Mouse (Mus musculus) frontal cortex, postnatal 25 days (tissue): ENCODE results near the gene Tmcc2.

Source experiments
- DNase-seq, 2 experiments: peaks; one replicate each; pipeline ENCODE4 v3.0.0; 2022; ENCODE audit warnings: low spot score in 2 of 2

Gene Tmcc2

GRCm38 (mm10) chr1:132341731-132342501, 49.2 kb downstream of the Tmcc2 start:
- no peak for DNase-seq

DNA sequence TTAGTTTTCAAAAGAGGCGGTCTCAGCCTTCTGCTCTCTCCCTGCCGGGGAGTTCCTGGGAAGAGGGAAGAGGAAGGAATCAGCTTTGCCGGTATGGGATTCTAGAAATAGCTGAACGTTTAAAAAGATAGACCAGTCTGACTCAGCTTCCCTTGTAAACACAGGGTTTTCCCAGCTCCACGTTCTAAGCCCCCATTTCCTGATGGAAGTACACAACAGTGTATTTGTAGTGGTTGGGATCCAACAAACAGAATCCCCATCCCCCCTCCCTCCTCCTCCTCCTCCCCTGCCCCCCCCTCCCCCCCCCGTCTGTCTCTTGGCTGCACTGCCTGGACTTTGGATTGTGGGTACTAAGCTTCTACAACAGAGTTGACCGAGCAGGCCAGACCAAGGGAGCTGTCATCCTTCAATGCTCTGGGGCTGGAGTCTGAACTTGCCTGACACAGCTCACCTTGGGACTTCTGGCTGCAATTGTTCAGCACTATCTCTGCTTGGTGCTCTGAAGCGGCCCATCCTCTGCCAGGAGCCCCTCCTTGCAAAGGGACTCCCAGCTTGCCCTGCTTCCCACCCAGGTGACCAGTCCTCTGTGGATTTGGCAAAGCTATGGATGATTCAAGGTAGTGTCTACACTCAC, 52.9 kb downstream of the Tmcc2 start:
- DNase-seq = no peak

DNA sequence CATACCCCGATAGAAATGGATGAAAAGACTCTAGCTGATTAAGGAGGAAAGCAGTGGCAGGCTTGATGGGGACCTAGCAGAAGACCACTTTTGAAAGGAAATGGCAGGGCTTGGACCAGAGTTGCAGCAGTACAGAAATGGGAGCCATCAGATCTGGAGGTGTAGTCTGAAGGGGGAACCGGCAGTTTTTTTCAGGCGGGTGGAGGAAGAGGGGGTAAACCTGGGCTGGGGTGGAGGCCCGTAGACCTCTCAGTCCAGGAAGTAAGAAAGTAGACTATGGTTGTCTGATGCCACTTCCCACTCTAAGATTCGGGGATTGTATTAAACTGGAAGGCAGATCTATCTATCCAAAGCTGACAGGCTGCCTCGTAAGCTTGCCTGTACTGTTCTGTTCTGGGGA, 54.2 kb downstream of the Tmcc2 start:
- no peak for DNase-seq

GRCm38 (mm10) chr1:132335378-132335965, 55.6 kb downstream of the Tmcc2 start:
- no peak for DNase-seq

- no peak for DNase-seq
Measured at GRCm38 (mm10) chr1:132334178-132334801, 56.8 kb downstream of the Tmcc2 start.

DNA sequence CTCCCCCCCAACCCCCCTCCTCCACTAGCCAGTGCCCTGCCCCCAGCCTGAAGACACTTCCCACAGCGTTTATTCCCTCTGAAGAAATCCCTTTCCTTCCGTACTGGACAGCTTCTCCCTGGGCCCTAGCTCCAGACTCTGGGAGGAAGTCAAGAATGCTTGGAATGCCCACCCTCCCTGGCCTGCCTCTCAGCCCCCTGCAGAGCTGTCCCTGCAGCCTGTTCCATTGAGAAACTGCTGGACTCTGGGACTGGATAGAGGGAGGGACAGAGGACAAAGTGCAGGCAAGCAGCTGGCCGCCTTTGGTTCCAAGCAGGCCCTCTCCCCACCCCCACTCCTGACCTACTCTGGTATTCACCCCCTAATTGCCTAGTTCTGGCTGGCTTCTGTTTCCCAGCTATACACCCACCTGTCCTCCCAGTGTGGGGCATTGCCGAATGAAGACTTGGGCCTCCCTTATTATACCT, 57.4 kb downstream of the Tmcc2 start:
- DNase-seq = no peak

DNA sequence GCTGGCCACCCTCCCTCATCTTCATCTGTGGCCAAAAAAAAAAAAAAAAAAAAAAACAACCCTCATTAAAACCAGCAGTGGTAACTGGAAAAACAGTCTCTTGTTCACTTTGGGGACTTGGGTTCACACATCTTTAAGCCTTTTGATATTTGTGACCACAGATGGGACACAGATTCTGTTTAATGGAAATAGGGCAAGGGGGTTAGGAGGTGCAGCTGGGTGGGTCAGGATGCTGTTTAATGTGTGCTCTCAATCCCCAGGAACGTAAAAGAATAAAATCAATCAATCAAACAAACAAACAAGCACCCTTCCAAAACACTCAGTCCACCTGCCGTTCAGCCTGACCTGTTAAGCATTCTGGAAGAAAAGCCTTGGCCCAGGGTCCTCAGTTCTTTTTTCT, 57.9 kb downstream of the Tmcc2 start:
- no peak for DNase-seq

GRCm38 (mm10) chr1:132331283-132331682, 59.8 kb downstream of the Tmcc2 start:
- DNase-seq = no peak

DNA sequence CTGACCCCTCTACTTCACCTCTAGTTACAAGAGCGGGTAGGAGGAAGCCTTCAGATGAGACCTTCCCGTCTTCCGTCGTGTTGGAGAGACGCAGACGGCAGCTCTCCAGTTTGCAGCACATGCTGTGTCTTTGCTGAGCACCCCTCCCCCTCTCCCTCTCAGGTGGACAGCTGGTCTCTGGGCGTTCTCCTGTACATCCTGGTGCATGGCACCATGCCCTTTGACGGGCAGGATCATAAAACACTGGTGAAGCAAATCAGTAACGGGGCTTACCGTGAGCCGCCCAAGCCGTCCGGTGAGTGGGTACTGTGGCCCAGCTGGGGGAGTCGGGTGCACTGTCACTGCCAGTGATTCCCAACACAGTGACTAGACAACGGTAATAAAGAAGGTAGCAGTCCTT, 60.7 kb downstream of the Tmcc2 start:
- DNase-seq = no peak

DNA sequence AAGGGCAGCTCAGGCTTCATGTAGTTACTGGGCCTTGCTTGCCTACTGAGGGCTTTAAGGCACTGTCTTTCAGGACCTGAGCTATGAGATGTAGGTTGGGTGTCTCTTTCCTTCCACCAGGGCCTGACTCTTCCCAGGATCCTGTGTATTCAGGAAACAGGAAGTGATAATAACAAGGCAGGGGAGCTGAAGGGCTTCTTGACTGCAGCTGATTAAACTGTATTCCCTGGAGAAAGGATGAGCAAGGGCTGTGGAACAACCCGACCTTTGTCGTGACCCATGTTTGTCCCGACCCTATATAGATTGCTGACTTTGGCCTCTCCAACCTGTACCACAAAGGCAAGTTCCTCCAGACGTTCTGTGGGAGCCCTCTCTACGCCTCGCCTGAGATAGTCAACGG, 61.4 kb downstream of the Tmcc2 start:
- DNase-seq = no peak

DNA sequence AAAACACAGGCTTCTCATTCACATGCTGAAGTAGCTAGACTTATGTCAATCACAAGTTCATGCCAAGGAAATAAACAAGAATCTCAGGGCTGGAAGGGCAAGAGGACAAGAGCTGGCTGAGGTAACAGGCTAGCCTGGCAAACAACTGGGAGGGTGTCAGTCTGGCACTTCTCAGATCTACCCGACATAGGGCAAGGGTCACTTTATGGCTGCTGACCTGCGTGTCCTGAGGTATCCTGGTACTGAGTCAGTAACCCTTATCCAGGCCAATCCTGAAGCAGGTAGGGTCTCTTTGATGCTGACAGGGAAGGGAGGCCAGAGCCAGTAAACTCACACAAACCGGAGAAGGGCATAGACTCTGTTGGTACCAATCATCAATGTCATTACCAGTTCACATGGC, 62.5 kb downstream of the Tmcc2 start:
- no peak for DNase-seq

DNA sequence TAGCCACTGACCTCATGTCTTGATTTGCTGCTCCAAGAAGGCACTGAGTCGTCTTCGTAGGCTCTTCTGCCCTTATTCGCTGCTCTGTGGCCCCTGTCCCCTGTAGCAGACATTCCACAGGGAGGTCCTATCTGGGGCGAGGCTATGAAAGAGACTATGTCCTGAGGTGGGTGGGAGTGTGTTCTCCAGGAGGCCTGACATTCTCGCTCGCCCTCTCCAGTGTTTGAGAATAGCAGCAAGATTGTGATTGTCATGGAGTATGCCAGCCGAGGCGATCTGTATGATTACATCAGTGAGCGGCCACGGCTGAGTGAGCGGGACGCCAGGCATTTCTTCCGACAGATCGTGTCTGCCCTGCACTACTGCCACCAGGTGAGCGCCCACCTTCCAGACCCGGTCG, 63.6 kb downstream of the Tmcc2 start:
- DNase-seq = no peak

DNA sequence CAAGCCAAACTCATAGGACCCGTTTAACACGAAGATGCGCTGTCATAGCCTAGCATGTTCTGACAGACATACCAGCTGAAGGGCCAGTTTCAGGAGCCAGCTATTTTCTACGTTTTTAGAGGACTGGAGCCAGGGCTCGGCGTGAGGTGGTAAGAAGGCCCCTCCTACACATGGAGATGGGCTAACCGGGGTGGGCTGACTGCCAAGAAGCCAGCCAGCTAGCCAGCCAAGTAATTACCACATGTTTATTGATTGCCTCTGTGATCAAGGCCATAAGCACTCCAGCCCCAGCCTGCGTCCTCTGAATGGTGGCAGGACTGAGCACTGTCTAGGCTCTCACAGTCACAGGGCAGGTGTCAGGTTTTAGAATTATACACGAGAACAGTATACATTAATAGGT, 64.3 kb downstream of the Tmcc2 start:
- DNase-seq = no peak

GRCm38 (mm10) chr1:132322711-132323542, 68.2 kb downstream of the Tmcc2 start:
- no peak for DNase-seq

GRCm38 (mm10) chr1:132321821-132322580, 69.1 kb downstream of the Tmcc2 start:
- DNase-seq = no peak

GRCm38 (mm10) chr1:132319242-132319641, 71.8 kb downstream of the Tmcc2 start:
- no peak for DNase-seq

GRCm38 (mm10) chr1:132317894-132318863, 72.9 kb downstream of the Tmcc2 start:
- DNase-seq = no peak

- no peak for DNase-seq
Measured at GRCm38 (mm10) chr1:132317413-132317812, 73.7 kb downstream of the Tmcc2 start.

- DNase-seq = no peak
Measured at GRCm38 (mm10) chr1:132316625-132316994, 74.5 kb downstream of the Tmcc2 start.
